Mouse (Mus musculus) cortical plate, adult 2 months (tissue): ENCODE data around the gene Tenm2.

ENCODE experiments used
- CTCF ChIP-seq: fragments of 200-500 bp; IDR thresholded peaks from 2 replicates; pipeline ENCODE4 v1.5.1; 2011; ENCODE audit warnings: mild to moderate bottlenecking, control low read depth, low read length; ENCODE audit not compliant: insufficient read depth; ENCODE audit errors: extremely low read depth
- POLR2A ChIP-seq: fragments of 200-500 bp; IDR thresholded peaks from 2 replicates; pipeline ENCODE4 v1.6.1; 2011; ENCODE audit warnings: mild to moderate bottlenecking, low read length, control low read depth; ENCODE audit not compliant: insufficient read depth; ENCODE audit errors: extremely low read depth

DNA sequence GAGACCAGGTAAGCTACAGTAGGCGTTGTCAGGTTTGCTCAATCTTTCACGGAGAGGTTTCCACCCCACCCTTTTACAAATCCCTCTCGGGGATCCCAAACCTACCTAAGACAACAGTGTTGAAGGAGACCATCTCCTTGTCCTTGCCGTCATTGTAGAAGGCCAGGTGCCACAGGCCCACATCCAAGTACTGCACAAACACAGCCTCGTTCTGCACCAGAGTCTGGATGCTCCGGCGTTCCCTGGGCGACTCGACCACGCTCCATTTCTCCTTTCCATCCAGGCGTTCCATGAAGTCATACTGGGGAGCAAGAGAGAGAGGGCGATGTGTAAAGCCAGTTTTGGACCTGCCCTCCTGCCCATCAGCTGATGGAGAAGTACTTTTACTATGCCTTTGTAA is 1064.5 kb downstream of the Tenm2 start:
- TF ChIP-seq POLR2A, result no peak
- no peak for TF ChIP-seq CTCF
